ENCODE assay signal across 8 mouse cellular contexts in the genomic region with DNA sequence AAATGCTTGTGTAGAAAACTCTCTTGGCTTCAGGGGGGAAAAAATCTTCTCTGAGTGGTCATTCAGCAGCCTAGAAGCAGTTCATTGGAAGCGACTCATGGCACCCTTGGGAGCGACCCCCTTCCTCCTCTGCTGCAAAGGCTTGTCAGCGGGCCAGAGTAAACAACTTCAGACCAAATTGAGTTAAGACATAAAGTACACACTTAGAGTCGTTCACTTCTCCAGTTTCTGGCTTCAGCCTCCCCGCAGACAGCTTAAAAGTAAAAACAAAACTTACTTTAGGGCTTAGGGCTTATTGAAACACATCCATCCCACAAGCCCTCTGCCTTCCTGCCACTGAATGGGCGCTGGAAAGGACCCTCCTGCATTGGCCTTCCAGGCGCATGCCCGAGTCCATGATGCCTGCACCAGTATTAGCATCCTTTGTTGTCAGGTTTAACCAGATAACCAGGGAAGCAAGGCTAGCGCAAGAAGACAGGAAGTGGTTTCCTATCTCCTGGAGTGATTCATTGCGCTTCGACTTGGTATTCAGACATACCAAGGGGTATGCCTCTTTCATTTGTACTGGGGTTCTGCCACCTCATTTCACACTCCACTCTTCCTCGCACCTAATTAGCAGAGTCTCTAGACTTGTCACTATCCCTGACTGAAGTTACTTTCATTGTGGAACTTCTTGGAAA.
DNase-seq lines count a peak whose midpoint lies in the region; ATAC-seq and TF ChIP-seq lines count a peak whose summit lies in the region.

No protein-coding gene starts in this region.

- peak; percentile 17 for DNase-seq in embryo, embryonic 11 days
- DNase-seq in embryo, embryonic 10 days (ENCODE audit: low spot score), result no peak
- DNase-seq in R1 (ENCODE audit: low read depth, low spot score), result peak; percentile 7
- DNase-seq in heart, postnatal 0 days (ENCODE audit: low spot score), result peak; percentile 16
- peak; percentile 56 for DNase-seq in lung, postnatal 0 days (ENCODE audit: low spot score)
- DNase-seq in spleen, postnatal 10 days (ENCODE audit: low spot score in 2 of 2), result no peak
- DNase-seq in left cerebral cortex, adult 9 months (ENCODE audit: low spot score in 2 of 2), result no peak

- no peak overlapping the region for H3K9ac ChIP-seq in heart, postnatal 0 days (replicated peaks; ENCODE audit: low read depth, low read length)
- H3K9ac ChIP-seq in lung, postnatal 0 days (replicated peaks; ENCODE audit: low read depth), result no peak overlapping the region

- TF ChIP-seq CTCF in heart, postnatal 0 days (IDR thresholded peaks at IDR 0.05; ENCODE audit: low read depth), result no peak
- TF ChIP-seq CTCF in lung, postnatal 0 days (IDR thresholded peaks at IDR 0.05), result no peak

- H3K4me2 ChIP-seq in heart, postnatal 0 days (ENCODE audit: low read depth, low read length), result peak overlapping the region; percentile 28; the same call in 1 of the 2 replicates
- H3K4me2 ChIP-seq in lung, postnatal 0 days (replicated peaks; ENCODE audit: low read depth, low read length), result peak overlapping the region; percentile 36

- H3K27ac ChIP-seq in heart, postnatal 0 days (ENCODE audit: low read depth), result peak overlapping the region; percentile 52
- H3K27ac ChIP-seq in lung, postnatal 0 days (ENCODE audit: low read length), result no peak overlapping the region

- H3K9me3 ChIP-seq in heart, postnatal 0 days (replicated peaks; ENCODE audit: control insufficient read depth, low read length), result no peaks in the 10 kb centered on the region
- H3K9me3 ChIP-seq in lung, postnatal 0 days (ENCODE audit: low read length), result no peaks in the 10 kb centered on the region

- no peaks in the 10 kb centered on the region for H3K4me1 ChIP-seq in heart, postnatal 0 days (ENCODE audit: control insufficient read depth, insufficient read depth)
- H3K4me1 ChIP-seq in lung, postnatal 0 days (ENCODE audit: insufficient read depth, low read depth, low read length), result no peaks in the 10 kb centered on the region

- no peak for TF ChIP-seq EP300 in heart, postnatal 0 days (IDR thresholded peaks at IDR 0.05; ENCODE audit: low read depth)
- no peak for TF ChIP-seq EP300 in lung, postnatal 0 days (IDR thresholded peaks at IDR 0.05)

- H3K4me3 ChIP-seq in heart, postnatal 0 days (ENCODE audit: low read depth, low read length), result no peak overlapping the region
- H3K4me3 ChIP-seq in lung, postnatal 0 days (ENCODE audit: low read depth, low read length), result 0 out of 2 replicates have a peak overlapping the region, but pooled peaks have one; percentile 5

- ATAC-seq in heart, postnatal 0 days (ENCODE audit: insufficient read depth, low read depth), result no peak
- peak; percentile 44 for ATAC-seq in lung, postnatal 0 days
- no peak for ATAC-seq in frontal cortex, adult (ENCODE audit: low TSS enrichment)

- 34% methylated on average over 12 of the region's 12 CpGs for WGBS in heart, postnatal 0 days
- WGBS in lung, postnatal 0 days, result 26% methylated on average over 12 of the region's 12 CpGs

- no peaks in the 10 kb centered on the region for H3K27me3 ChIP-seq in heart, postnatal 0 days (ENCODE audit: control insufficient read depth, insufficient read depth, low read length)
- H3K27me3 ChIP-seq in lung, postnatal 0 days (replicated peaks; ENCODE audit: insufficient read depth, low read length), result no peaks in the 10 kb centered on the region

- no peaks in the 10 kb centered on the region for H3K36me3 ChIP-seq in heart, postnatal 0 days (replicated peaks; ENCODE audit: control insufficient read depth, insufficient read depth, low read length)
- H3K36me3 ChIP-seq in lung, postnatal 0 days (ENCODE audit: insufficient read depth, low read length), result no peaks in the 10 kb centered on the region

Comparison
In these comparisons a context has a peak if more than half of its experiments do, and no peak if none do; other contexts are left out.
1. DNase-seq: peak in embryo, embryonic 11 days (single experiment), R1 (single experiment), heart, postnatal 0 days (single experiment) and lung, postnatal 0 days (single experiment); none in embryo, embryonic 10 days (single experiment), spleen, postnatal 10 days (0 of 2) and left cerebral cortex, adult 9 months (0 of 2).